Mouse (Mus musculus) cerebellum, adult 11 months (tissue): ENCODE measurements around the gene Siah1a.

Experiments
- DNase-seq: peaks from one replicate; pipeline ENCODE4 v3.0.0; 2022

The Siah1a gene

DNA sequence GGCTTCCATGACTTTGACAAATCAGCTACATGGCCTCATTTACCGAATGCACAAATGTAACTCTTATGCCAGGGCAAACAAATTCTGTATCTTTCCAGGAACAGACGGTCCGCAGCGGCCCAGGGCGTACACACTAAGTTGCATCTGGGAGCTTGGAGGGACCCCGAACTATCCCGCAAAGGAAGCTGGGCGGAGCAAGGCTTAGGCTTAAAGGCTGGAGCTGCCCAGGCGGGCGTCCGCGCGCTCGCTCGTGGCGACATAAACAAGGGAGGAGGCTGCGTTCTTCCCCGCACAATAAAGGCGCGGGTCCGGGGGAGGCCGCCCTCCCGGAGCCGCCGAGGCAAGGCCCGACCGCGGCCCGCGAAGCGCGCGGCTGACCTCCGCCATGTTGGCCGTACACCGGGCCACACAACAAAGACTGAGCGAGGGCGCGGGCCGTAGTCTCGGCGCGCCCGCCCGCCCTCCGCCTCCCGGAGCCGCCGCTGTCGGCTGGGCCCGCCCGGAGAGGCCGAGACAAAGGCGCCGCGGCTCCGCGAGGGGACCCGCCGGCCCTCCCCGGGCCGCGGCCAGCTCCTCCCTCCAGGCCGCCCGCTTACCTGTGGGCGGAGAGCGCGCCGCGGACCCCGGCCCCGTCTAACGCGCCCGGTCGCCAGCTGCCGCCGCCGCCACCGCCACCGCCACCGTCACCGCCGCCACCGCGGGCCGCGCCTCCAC lies at the start of gene Siah1a, which contains the start of gene Gm10638:
Gene Siah1a, minus strand, starts transcription at position 714 of the 714 bp plus-strand sequence.
Gene Gm10638, plus strand, starts transcription at position 479 of the 714 bp plus-strand sequence.
- peak; percentile 57 for DNase-seq

DNA sequence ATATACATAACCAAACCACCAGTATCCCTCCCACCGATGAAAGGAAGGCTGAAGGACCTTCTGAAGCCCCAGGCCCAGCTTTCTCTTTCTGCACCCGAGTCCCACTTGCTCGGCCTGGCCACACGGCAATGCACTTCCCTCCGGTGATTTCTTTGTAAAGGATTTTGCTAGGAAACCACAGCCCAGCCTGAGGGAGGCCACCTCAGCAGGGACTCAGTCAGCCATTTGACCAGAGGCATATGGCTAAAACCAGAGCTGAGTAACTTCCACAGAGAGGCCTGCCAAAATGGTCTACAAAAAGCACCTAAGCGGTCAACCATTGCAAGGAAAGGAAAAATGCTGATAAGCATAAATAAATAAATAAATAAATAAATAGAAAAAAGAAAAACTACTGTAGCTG lies 49.0 kb upstream of the Siah1a start:
- DNase-seq, result no peak

DNA sequence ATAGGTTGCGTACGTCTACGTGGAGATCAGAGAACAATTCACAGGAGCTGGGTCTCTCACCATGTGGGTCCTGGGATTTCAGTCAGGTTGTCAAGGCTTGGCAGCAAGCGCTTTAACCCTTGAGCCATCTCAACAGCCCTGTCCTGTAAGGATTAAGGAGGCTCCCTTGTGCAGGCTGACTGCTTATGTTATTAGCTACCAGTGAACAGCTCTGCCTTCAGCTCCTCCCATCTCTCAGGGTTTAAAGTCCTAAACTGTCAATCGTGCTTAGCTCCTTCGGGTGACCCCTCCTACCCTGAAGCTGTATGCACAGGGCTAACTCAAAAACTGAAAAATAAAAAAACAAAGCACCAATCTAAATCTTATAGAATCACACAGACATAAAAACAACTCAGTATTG lies 45.8 kb upstream of the Siah1a start:
- DNase-seq, result no peak

DNA sequence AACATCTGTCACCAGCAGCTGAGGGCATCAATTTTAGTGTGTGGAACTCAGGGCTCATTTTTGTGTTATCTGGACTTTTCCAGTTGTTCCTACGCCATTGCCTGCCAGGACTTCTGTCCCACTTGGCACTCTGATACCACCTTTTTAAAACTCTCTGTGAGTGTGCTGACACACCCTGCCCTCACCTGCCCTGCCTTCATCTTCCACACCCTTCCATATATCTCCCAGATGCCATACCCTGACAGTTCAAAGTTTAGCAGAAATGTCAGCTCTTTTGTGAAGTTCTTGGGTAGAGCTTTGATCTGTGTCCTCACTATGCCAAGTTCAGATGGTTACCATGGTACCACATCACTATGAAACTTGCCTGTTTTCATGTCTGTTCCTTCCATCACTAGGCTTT lies 43.8 kb upstream of the Siah1a start:
- no peak for DNase-seq

DNA sequence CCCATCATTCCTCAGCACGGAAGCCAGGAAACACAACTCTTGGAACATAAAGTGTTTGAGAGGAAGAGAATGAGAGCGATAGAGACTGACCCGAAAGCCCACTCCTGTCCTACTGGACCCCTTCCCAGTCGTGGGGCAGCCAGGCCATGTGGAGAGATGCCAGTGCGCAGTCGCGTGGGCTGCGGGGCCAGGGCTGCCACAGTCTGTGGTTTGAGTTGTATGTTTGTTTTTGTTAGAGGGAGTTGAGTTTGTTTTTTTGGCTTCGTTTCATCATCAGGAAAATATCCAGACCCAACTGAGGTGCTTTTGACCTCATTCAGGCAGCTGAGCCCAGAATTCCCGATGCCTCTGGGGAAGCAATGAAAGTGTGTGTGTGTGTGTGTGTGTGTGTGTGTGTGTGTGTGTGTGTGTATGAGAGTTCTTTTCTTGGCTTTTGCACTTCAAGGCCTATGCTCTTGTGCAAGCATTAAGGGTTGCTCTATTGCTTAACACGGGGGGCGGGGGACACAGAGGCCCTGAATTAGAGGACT lies 42.2 kb upstream of the Siah1a start:
- no peak for DNase-seq

DNA sequence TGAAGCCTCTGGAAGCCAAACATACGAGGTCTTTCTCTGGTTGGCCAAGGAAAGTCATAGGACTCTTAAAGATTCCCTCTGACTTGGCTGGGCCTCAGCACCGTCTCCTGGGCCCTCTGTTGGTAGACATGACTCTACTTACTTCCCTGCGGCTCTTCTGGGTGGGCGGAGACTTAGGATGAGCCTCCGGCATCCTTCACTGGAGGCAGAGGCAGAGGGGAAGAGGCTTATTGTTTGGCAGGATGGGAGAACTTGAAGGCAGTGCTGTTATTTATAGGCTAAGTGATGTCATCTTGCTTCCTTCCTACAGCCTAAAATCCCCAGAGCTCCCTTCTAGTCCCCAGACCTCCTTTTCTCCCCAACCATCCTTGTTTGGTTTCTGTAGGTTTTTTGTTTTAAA lies 40.8 kb upstream of the Siah1a start:
- DNase-seq, result no peak

DNA sequence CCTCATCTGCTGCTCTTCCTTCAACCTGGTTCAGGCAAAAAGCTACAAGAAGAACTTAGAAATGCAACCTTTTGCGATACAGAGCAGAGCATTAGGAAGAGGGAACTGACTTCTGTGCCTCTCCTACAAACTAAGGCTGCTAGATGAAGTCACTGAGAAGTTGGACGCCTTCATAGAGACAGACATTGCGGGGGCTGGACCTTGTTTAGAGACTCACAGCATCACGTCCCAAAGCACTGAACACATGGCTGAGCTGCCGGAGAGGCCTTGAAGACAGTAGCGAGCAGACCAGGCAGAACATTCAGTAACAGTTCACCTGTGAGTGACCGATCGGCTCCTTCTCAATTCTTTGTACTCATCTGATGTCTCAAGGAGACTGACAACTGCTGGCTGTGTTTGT lies 35.4 kb upstream of the Siah1a start:
- DNase-seq, result no peak

DNA sequence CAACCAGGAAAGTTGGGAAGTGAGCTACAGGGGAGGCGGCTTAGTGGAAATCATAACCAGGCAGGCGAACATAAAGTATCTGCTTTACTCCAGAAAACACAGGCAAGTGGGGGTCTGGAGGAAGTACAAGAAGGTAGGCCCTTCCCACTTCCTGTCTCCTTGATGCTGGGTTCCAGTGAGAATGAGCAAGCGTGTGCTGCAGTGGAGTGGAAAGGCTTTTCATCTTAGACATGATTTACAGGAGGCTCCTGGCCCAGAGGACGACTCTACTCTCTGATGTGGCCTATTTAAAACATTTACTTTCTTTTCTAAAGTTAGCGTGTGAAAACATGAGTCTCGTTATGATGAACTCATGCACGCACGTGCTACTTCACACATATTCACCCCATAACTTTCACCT lies 33.5 kb upstream of the Siah1a start:
- no peak for DNase-seq

DNA sequence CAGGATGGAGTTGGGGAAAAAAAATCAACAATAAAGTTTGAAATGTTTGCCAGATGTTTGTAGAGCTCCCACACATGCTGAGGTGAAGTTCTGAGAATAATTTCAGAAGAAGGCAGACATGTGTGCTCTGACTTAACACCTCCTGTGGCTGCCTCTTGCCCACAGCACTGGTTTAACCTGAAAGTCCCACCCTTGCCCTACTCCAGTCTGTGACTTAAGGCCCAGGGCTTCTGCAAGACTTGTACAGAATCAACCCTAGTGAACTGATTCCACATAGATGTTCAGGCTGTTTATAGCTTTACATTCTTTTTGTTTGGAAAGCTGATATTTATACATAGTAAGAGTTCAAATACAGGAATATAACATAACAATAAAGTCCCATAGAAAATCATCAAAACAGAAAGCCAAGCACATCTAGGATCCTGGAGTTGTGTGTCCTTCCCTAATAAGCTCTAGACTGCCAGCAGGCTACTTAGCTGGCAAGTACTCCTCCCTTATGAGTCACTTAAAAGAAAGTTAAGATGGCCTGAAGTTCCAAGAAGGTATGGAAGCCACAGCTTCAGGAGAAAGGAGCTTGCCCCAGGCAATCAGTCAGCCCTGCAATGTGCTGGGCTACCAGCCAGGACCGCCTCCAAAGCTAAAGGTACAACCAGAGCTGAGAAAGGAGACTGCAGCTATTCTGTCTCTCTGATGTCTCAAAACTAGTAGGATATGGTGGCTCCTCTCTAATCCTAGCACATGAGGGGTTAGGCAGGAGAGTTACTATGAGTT lies 24.4 kb upstream of the Siah1a start:
- no peak for DNase-seq

DNA sequence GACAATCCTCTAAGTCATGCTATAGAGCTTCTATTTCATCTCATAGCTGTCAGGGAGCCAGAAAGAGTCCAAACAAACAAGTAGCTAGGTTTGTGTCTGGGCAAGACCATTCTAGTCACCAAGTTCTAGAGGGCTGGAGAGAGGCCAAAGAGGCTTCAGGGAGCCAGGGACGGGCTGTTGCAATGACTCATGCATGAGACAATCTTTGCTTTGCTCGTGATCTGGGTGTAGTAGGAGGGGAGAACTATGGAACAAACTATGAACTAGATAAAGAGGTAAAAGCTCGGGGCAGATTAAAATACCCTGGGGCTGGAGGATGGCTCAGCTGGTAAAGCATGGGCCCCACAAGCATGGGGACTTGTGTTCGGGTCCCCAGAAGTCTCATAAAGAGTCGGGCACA lies 22.8 kb upstream of the Siah1a start:
- DNase-seq, result no peak

DNA sequence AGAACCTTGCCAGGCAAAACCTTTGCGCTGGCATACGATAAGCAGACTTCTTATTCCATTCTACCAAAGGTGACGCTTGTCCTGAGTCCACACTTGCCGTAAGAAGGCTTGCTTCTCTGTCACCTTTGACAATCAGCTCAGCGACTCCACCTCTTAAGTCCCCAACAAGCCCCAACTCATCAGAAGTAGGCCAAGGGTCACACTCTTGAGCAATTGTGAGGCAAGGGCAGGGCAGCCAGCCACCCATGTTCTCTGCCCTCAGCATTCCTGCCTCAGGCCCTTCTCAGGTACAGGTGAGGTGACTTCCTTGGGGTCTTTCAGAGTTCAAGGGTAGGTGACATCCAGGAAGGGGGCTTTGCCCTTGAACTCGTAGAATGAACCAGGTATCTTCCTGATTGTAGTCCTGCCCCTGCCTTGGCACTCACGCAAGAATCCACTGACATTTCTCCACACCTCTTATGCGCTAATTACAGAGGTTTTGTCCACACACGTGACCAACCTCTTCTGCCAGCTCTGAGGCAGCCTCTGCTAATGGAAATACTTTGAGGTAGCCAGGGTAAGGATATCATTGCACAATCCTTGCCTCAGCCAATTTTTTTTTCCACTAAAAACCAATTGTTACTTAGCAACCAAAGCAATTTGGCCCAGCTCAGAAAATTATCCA lies 20.9 kb upstream of the Siah1a start:
- no peak for DNase-seq

DNA sequence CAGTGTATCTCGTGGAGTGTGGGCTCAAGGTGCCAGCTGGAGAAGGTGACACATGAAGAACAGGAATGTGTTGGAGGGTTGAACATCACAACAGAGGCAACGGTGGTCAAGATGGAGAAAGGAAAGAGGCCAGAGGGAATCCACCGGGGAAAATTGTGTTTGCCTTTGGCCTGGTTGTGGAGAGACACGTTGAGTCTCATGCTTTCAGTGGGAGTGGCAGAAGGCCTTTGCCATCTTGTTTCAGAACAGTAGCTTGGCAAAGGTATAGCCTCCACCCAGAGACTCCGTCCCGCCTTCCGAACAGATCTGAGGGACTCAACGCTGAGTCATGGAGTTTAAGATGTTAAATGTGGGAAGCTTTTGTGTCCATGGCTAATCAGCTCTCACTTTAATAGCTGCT lies 19.9 kb upstream of the Siah1a start:
- no peak for DNase-seq

DNA sequence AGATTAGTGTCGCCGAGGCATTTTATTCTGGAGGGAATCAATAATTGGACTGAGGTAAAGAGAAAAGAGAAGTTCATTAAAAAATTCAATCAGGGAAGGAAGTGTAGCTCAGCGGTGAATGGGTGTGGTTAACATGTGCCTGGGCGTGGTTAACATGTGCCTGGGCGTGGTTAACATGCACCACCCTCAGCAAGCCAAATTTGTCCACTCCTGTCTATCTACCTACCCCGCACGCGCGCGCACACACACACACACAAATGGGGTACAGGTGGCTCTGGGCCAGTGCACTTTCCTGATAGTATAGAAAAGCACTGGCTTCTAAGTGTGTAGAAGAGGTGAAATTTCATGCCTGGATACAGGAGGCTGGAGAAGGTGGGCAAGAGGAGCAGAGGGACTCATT lies 19.4 kb upstream of the Siah1a start:
- DNase-seq, result no peak

DNA sequence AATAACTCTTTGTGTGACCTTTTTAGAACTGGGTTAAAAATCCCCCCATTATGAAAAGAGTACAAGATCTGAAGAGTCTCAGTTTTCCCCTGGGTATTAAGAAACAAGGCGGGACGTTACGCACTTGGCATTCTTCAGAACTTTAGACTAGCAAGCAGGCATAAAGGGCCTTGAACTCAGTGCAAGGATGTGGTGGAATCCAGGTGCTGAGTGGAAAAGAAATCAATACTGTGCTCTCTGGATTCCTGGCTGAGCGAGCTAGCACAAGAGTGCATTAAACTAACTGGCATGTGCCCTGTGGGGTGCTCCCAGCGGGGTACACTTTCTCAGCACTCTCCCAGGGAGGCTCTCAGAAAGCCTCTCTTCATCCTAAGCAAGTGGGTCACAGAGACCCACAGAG lies 17.1 kb upstream of the Siah1a start:
- DNase-seq, result no peak

DNA sequence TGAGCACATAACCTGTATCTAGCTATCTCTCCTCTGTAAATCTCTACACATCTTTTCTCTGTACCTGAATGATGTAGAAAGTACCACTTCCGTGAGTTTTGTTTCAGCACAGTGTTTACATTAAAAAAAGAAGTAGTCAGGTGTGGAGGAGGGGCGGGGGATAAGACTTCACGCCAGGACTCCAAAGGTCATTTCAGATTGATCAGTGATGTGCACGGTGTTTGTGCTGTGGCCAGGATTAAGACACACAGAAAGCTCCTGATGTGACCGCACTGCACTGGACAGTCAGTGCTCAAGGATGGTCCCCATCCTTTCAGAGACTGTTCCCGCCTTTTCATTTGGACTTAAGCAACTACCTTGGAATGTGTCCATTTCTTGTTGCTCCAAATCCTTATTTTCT lies 15.0 kb upstream of the Siah1a start:
- DNase-seq, result no peak

DNA sequence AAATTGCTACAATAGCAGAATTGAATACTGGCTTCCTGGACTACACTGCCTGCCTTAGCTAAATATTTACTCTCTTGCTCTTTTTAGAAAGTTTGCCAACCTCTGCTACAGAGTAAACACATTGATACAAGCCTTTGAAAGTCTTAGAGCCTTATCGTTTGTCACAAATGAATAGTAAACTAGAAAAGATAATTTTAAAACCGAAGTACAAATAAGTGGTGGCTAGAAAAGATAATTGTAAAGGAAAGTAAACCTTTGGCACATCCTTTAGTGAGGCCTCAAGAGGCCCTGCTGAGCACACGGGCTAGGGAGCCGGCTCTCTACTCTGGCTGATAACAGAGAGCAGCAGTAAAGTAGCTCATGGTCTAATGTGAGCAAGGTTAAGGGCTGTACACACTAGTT lies 13.4 kb upstream of the Siah1a start:
- DNase-seq, result no peak

DNA sequence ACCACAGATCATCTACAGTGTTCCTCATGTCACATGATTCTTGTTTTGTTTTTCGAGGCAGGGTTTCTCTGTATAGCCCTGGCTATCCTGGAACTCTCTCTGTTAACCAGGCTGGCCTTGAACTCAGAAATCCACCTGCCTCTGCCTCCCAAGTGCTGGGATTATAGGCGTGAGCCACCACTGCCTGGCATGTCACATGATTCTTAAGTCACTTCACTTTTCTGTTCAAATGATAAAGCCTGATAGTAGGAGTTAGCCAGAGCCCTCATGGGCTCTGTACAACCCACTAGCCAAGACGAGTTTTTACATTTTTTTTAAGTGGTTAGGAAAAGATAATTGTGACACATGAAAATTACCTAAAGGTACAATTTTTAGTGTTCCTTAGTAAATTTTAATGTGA lies 12.9 kb upstream of the Siah1a start:
- DNase-seq, result no peak

DNA sequence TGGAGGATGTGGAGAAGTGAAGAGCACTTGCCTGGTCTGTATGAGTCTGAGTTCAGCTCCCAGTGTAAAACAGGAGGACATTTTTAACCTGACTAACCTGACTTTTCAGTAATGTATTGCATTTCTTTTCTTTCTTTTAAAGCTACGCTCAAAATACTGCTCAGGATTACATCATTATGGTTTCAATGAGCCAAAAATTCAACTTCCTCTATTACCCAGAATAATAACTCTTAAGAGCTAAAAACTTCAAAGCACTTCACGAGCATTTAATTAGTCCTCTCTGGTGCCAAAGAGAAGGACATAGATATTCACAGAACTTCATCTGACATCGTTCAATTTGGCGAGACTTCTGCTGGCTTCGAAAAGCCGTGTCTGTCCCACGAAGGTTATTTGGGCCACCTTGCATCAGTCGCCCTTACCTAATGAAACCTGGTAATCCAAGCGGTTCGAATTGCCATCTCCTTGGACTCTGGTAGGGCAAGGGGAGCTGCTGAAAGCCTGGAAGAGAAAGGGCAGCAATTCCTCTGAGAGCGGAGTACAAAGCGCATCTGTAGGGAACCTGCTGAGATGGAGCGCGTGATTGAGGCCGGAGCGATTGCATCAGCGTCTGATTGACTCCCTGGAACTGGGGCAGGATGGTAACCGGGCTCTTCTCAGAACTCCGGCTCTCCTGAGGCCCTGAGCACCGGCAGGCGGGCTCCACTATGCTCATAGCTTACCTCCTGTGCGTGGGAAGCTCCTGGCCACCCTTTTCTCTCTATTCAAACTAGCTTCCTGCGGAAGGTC lies 11.4 kb upstream of the Siah1a start:
- DNase-seq, result peak; percentile 21

DNA sequence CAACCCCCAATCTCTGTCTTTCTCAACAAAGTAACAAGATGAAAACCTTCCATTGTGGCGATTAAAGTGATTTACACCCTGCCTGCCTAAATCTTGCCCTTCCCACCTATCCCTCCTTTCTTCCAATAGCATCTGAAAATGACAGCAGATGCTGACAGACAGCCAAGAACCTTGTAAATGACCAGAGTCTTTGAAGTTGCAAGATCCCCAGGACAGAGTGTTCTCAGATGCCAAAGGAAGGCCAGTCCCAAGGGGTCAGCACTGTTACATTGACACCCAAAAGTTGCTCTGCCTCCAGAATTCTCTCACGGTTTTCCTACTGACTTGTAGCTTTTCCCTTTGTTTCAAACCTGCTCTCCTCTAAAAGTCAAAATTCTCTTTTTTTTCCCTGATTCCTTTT lies 4.1 kb upstream of the Siah1a start:
- no peak for DNase-seq

DNA sequence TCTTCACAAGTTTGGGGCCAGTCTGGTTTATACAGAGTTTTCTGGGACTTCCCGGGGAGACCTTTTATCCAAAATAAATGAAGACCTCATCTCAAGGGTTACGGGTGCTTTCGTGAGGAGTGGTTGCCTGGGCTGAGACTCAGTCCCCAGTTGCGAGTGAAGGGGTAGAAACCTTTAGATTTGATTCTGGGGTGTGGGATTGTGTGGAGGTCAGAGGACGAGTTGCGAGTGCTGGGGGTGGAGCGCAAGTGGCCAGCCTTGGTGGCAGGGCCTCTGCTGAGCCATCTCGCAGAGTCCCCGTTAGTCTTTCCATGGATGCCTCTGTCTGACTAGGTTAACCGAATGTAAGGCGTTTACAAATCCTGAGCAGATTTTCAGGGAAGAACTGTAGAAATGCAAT lies 777 bp upstream of the Siah1a start:
- no peak for DNase-seq

DNA sequence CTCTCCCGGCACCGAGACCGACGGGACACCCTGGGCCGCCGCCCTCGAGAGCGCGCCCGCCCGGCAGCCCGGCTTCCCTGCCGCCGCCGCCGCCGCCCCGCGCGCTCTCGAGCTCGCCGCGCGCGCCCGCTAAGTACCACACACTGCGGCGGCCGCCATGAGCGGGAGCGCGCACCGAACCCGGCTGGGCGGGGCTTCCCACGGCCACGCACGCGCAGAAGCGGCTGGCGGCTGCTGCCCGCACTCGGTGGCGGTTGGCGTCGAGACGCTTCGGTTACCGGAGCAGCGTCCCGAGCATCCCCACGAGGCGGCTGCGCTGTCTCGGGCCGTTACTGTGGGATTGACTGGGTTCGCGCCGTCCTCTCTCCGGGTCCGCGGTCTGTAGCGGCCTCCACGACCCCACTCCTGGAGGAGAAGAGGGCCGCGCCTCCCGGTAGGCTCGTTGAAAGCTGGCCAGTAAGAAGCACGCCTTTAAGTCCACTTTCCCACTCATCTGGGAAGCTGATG lies 254 bp upstream of the Siah1a start:
- DNase-seq, result peak; percentile 96

DNA sequence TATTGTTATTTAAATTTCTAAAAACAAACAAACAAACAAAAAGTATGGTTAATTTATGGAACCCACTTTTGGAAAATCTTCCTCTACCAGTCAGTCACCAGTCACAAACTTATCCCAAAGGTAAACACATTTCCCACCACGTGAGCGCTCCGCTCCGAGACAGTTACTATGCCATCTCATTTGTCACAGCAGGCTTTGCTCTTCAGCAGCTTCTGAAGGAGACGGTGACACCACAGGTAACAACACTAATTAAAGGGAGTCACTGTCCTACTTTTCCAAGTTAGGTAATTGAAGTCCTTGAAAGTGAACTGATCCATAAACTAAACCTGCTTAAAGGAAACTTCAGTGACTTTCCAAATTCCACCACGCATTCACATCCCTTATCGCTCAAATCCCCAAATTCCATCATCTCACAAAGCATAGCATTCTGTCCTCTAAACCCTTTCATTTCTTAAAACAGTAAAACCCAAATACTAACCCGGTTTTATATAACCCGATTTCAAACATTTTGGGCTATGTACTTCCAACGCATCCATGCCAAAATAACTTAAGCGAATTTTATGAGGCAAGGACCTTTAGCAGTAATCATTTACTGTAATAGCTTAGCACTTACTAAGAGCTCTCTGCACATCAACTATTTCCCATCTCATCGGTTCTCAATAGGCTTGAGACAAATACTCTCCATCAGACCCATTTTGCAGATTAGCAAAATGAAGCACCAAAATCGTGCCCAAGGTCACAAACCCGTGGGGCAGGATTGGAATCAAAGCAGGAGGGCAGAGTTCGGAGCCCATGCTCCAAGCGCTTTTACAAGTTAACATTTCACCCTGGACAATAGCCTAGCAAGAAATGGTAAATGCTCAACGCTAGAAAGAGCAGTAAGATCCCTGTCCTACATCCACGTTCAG lies 1.2 kb downstream of the Siah1a start:
- DNase-seq, result no peak
